Mouse (Mus musculus) forebrain, postnatal 0 days (tissue): ENCODE data around the gene Cuedc1. TPM values are rescaled to one million over a fixed set of nuclear protein-coding genes. Genes with fewer than 3 reads are reported as not detected.

Experiments
- ATAC-seq: fragments of 200-750 bp; cut with Nextera tagmentation; 2 replicates; pipeline ENCODE4 v1.8.0; 2017; ENCODE audit warnings: mild to moderate bottlenecking, moderate library complexity
- DNase-seq: peaks from one replicate; pipeline ENCODE4 v3.0.0-alpha.2; 2015
- H3K27ac ChIP-seq: fragments of 300-500 bp; sonication (generic); 2 replicates; pipeline ENCODE4 v1.5.1; 2014; ENCODE audit warnings: low read depth, mild to moderate bottlenecking, antibody characterized with exemption, low read length, moderate library complexity, mixed read lengths
- H3K27me3 ChIP-seq: fragments of 300-500 bp; sonication (generic); 2 replicates; pipeline ENCODE4 v1.6.1; 2014; ENCODE audit warnings: mild to moderate bottlenecking, low read length, mixed read lengths; ENCODE audit not compliant: insufficient read depth
- H3K36me3 ChIP-seq: fragments of 300-500 bp; sonication (generic); 2 replicates; pipeline ENCODE4 v1.6.1; 2014; ENCODE audit warnings: mild to moderate bottlenecking, moderate library complexity; ENCODE audit not compliant: insufficient read depth
- H3K4me1 ChIP-seq: fragments of 300-500 bp; sonication (generic); 2 replicates; pipeline ENCODE4 v1.6.1; 2014; ENCODE audit warnings: antibody characterized with exemption; ENCODE audit not compliant: insufficient read depth
- H3K4me2 ChIP-seq: fragments of 300-500 bp; sonication (generic); 2 replicates; pipeline ENCODE4 v1.6.1; 2014; ENCODE audit warnings: low read depth, mild to moderate bottlenecking, moderate library complexity
- H3K4me3 ChIP-seq: fragments of 300-500 bp; sonication (generic); 2 replicates; pipeline ENCODE4 v1.5.1; 2014; ENCODE audit warnings: low read depth, low read length, mixed read lengths
- H3K9ac ChIP-seq: fragments of 300-500 bp; sonication (generic); 2 replicates; pipeline ENCODE4 v1.6.1; 2014; ENCODE audit warnings: mild to moderate bottlenecking
- H3K9me3 ChIP-seq: fragments of 300-500 bp; sonication (generic); 2 replicates; pipeline ENCODE4 v1.6.1; 2016; ENCODE audit warnings: low read length
- CTCF ChIP-seq: sonication (generic); IDR thresholded peaks from 2 replicates; pipeline ENCODE4 v1.5.1; 2016; ENCODE audit warnings: antibody characterized with exemption, control low read depth, low read depth
- WGBS: fragments of 180-500 bp; shearing (Covaris S2); extraction: QIAGEN DNeasy Blood & Tissue Kit; methylation state at CpG from one replicate; pipeline ENCODE4 v1.1.7; 2014; 5-methylcytosine and 5-hydroxymethylcytosine counted together
- polyA plus RNA-seq: library from polyadenylated mRNA; unstranded; fragments of >200 nt; fragmentation: Nextera tagmentation; extraction: Ambion mirVana; gene quantifications from 2 replicates; pipeline ENCODE4 v1.2.1, GENCODE M21; 2015
- total RNA-seq: library from RNA; depleted of rRNA; stranded (reverse); fragments of >200 nt; gene quantifications from 2 replicates; pipeline ENCODE4 v1.2.3, GENCODE M21; 2014

Cuedc1 gene
- total and polyA plus RNA-seq, 2 experiments from 2014 or later: 34.6 to 34.7 TPM

GRCm38 (mm10) chr11:88057788-88058187 lies 40.1 kb upstream of the Cuedc1 start:
- Histone ChIP-seq H3K36me3 (no peaks in the 10 kb centered on the region), H3K27ac (no peak overlapping the region), H3K4me2 (no peak overlapping the region), H3K9ac (no peak overlapping the region), H3K27me3 (no peaks in the 10 kb centered on the region), H3K4me1 (no peaks in the 10 kb centered on the region), H3K4me3 (no peak overlapping the region), H3K9me3 (no peaks in the 10 kb centered on the region)
- no peak for ATAC-seq
- DNase-seq: no peak
- TF ChIP-seq CTCF: no peak
- 75% methylated on average over 2 of the region's 2 CpGs for WGBS

DNA sequence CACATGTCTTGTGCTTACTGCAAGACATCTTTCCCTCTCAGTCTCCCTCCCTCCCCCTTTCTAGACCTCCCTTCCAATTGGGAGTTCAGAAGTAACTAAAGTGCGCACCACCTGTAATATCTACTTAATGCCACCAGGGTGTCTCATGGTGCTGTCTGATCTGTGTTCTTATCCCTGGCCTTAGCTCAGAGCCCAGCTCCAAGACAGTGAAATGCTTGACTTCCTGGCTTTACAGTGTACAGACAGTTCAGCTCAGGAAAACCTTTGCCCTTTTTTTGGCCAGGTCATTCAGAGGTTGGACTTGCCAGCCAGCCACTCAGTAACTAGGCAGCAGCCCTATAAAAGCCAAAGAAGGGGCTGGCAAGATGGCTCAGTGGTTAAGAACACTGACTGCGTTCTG lies 38.7 kb upstream of the Cuedc1 start:
- peak; percentile 84 for TF ChIP-seq CTCF
- no peak overlapping the region for H3K9ac ChIP-seq
- H3K27ac ChIP-seq: no peak overlapping the region
- no peak overlapping the region for H3K4me2 ChIP-seq
- peak; percentile 65 for DNase-seq
- no peak overlapping the region for H3K4me3 ChIP-seq
- no peaks in the 10 kb centered on the region for H3K9me3 ChIP-seq
- 47% methylated on average over 2 of the region's 2 CpGs for whole genome bisulfite sequencing
- no peaks in the 10 kb centered on the region for H3K4me1 ChIP-seq
- no peaks in the 10 kb centered on the region for H3K36me3 ChIP-seq
- ATAC-seq: peak; percentile 87
- no peaks in the 10 kb centered on the region for H3K27me3 ChIP-seq

DNA sequence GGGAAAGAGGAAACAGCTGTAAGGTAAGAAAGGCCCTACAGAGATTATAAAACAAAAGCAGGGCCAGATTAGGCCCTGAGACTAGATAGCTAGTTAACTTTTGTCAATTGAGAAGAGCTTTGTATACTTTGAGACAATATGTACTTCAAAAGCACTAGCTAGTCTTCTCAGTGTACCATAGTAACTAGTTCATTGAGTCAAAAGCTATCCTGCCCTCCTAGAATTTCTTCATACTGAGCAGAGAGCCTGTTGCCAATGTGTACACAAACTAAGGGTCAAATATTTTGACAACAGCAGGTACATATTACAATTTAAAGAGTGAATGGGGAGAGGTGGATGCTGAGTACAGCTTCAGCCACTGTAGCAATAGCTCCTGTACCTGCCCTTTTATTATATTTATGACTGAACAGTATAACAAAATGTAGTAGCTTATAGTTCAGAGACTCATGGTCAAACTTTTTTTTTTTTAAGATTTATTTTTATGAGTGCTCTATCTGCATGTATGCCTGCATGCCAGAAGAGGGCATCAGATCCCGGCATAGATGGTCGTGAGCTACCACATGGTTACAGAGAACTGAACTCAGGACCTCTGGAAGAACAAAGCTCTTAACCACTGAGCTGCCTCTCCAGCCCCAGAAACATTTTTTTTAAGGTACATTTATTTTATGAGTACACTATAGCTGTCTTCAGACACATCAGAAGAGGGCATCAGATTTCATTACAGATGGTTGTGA lies 35.8 kb upstream of the Cuedc1 start:
- no peaks in the 10 kb centered on the region for H3K27me3 ChIP-seq
- peak; percentile 38; the same call in 1 of the 2 replicates for TF ChIP-seq CTCF

DNA sequence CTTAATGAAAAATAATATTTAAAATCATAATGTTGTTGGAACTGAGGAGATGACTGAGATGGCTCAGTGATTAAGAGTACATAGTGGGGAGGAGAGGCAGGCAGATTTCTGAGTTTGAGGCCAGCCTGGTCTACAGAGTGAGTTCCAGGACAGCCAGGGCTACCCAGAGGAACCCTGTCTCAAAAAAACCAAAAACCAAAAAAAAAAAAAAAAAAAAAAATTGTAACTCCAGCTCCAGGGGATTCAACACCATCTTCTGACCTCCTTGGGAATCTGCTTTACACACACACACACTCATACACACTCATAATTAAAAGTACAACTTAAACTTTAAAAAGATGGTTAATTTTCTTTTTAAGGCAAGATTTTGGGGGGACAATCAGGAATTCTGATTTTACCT lies 32.1 kb upstream of the Cuedc1 start:
- H3K4me3 ChIP-seq: no peak overlapping the region
- no peak for DNase-seq
- no peak for TF ChIP-seq CTCF
- no peaks in the 10 kb centered on the region for H3K36me3 ChIP-seq
- H3K27ac ChIP-seq: no peak overlapping the region
- no peaks in the 10 kb centered on the region for H3K27me3 ChIP-seq
- H3K4me1 ChIP-seq: peaks cover 14% of the 10 kb centered on the region
- no peak for ATAC-seq
- no peak overlapping the region for H3K9ac ChIP-seq
- no peak overlapping the region for H3K4me2 ChIP-seq
- no peaks in the 10 kb centered on the region for H3K9me3 ChIP-seq

More for the DNA sequence above, 35.8 kb upstream of the Cuedc1 start:
- ATAC-seq (no peak), DNase-seq (no peak)
- H3K9ac ChIP-seq: no peak overlapping the region
- WGBS: 82% methylated on average over 2 of the region's 2 CpGs
- H3K4me3 ChIP-seq: no peak overlapping the region
- H3K27ac ChIP-seq: no peak overlapping the region
- H3K9me3 ChIP-seq: no peaks in the 10 kb centered on the region
- H3K36me3 ChIP-seq: no peaks in the 10 kb centered on the region
- no peak overlapping the region for H3K4me2 ChIP-seq
- H3K4me1 ChIP-seq: no peaks in the 10 kb centered on the region

- H3K4me1 ChIP-seq: peaks cover 21% of the 10 kb centered on the region
- H3K4me2 ChIP-seq: peak overlapping the region; percentile 90
- TF ChIP-seq CTCF: no peak
- no peaks in the 10 kb centered on the region for H3K9me3 ChIP-seq
- no peaks in the 10 kb centered on the region for H3K27me3 ChIP-seq
- ATAC-seq: no peak
- WGBS: 3% methylated on average over 8 of the region's 8 CpGs
- peak overlapping the region; percentile 96 for H3K9ac ChIP-seq
- H3K4me3 ChIP-seq: peak overlapping the region; percentile 97
- peak overlapping the region; percentile 95 for H3K27ac ChIP-seq
- DNase-seq: no peak
- no peaks in the 10 kb centered on the region for H3K36me3 ChIP-seq
Observed at GRCm38 (mm10) chr11:88067191-88067585, 30.7 kb upstream of the Cuedc1 start.

DNA sequence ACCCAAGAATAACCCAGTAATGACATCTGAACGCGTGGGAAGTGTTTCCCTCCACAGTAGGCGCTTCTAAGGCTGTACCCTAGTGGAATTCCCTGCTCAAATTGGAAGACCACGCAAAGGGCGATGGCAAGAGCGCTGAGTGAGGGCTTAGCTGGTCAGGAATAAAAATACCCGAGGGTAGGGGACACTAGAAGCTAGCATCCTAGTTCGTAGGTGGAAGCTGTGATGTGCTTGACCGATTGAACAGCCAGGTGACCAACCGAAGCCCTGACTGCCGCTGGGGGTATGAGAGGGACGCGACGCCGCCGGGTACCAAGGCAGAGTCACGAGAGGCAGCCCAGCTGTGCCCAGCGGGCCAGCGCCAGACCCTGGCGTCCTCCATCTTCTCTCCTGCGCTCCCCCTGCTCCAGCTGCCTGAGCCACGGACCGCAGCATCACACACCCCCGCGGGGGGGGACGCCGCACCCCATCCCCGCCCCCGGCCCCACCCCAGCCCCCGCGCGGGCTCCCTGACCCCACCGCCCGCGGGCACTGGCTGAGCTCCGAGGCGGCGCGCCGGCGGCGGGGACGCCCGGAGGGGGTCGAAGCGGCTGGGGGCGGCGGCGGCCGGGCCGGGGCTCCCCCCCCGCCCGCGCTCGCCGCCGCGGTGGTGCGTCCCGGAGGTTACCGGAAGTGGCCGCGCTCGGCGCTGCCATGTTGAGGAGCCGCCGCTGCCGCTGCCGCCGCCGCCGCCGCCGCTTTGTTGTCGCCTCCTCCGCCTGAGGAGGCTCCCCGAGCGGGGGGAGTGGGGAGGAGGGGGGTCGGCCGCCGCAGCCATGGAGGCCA lies 30.1 kb upstream of the Cuedc1 start, which contains the start of gene Vezf1:
Gene Vezf1 (plus strand): TSS at position 694 of the 825 bp plus-strand sequence.
- H3K27me3 ChIP-seq: no peaks in the 10 kb centered on the region
- ATAC-seq (peak; percentile 92), DNase-seq (peak; percentile 81)
- H3K36me3 ChIP-seq: no peaks in the 10 kb centered on the region
- H3K9me3 ChIP-seq: no peaks in the 10 kb centered on the region
- WGBS: 6% methylated on average over 59 of the region's 81 CpGs
- H3K4me2 ChIP-seq: peak within 1 kb of the TSS; percentile 90
- peak within 1 kb of the TSS; percentile 96 for H3K9ac ChIP-seq
- H3K4me1 ChIP-seq: peaks cover 21% of the 10 kb centered on the region
- TF ChIP-seq CTCF: no peak; the same call in 1 of the 2 replicates
- peak within 1 kb of the TSS; percentile 97 for H3K4me3 ChIP-seq
- H3K27ac ChIP-seq: peak within 1 kb of the TSS; percentile 95
